Mouse (Mus musculus) liver, adult 2 months (tissue): ENCODE data around the gene Shisal2a.

ENCODE experiments used
- CTCF ChIP-seq: fragments of 200-500 bp; IDR thresholded peaks from 2 replicates; pipeline ENCODE4 v1.5.1; 2011; ENCODE audit warnings: low read depth, low read length, control low read depth
- POLR2A ChIP-seq: fragments of 200-500 bp; IDR thresholded peaks from 2 replicates; pipeline ENCODE4 v1.6.1; 2011; ENCODE audit warnings: low read length, control low read depth; ENCODE audit not compliant: insufficient read depth; ENCODE audit errors: extremely low read depth

DNA sequence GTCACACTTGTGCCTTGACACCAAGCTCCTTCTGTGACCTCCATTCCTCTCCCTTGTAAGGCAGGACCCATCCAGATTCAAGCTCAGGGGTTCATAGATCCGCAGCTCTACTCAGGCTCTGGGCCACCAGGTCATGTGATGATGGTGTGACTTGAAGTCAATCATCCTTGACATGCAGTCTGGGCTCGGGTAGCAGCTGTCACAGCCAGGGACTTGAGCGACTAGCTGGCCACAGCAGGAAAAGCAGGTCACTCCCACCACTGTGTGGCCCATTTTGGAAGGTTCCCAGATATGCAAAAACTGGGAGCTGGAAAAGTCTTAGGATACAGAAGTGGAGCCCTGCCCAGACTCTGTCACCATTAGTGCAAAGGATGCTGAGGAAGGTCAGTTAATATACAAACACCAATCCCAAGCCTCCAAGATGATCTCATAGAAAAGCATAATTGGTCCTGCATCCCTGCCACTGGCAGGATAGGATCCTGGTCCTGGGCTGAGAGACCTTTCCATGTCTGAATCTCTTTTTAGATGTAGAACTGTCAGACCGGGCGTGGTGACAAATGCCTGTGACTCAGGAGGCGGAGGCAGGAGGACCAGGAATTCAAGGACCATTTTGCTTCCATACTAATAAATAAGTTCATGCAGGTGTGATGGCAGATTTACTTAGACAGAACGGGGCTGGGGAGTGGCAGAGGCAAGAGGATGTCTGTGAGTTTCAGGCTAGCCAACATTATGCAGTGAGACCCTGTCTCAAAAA lies 62.3 kb downstream of the Shisal2a start:
- TF ChIP-seq CTCF = no peak
- TF ChIP-seq POLR2A = no peak
